Mouse (Mus musculus) heart, adult 11 months (tissue): ENCODE results near the gene Mob1a.

Experiments used
- DNase-seq: peaks from one replicate; pipeline ENCODE4 v3.0.0; 2022

Gene Mob1a

GRCm38 (mm10) chr6:83345285-83345684 lies 19.5 kb downstream of the Mob1a start:
- peak; percentile 75 for DNase-seq

- DNase-seq: no peak
Observed at GRCm38 (mm10) chr6:83347916-83348315, 22.1 kb downstream of the Mob1a start.

GRCm38 (mm10) chr6:83348873-83349272 lies 23.1 kb downstream of the Mob1a start, which contains the start of gene Bola3:
TSS of gene Bola3 (plus strand) at chr6:83349147.
- DNase-seq: no peak

- peak; percentile 98 for DNase-seq
Observed at GRCm38 (mm10) chr6:83349274-83349958, 23.6 kb downstream of the Mob1a start.

GRCm38 (mm10) chr6:83350172-83350571 lies 24.4 kb downstream of the Mob1a start:
- no peak for DNase-seq

GRCm38 (mm10) chr6:83350851-83351405 lies 25.1 kb downstream of the Mob1a start:
- no peak for DNase-seq

GRCm38 (mm10) chr6:83351490-83352160 lies 25.8 kb downstream of the Mob1a start:
- no peak for DNase-seq

GRCm38 (mm10) chr6:83352666-83353410 lies 27.0 kb downstream of the Mob1a start:
- no peak for DNase-seq

GRCm38 (mm10) chr6:83354856-83355781 lies 29.3 kb downstream of the Mob1a start:
- DNase-seq: no peak

- DNase-seq: peak; percentile 95
Observed at GRCm38 (mm10) chr6:83356569-83357138, 30.8 kb downstream of the Mob1a start.

- no peak for DNase-seq
Observed at GRCm38 (mm10) chr6:83357436-83357835, 31.6 kb downstream of the Mob1a start.

- no peak for DNase-seq
Observed at GRCm38 (mm10) chr6:83361523-83362248, 35.9 kb downstream of the Mob1a start.

GRCm38 (mm10) chr6:83363075-83363474 lies 37.3 kb downstream of the Mob1a start:
- DNase-seq: no peak

GRCm38 (mm10) chr6:83370316-83370965 lies 44.6 kb downstream of the Mob1a start:
- DNase-seq: peak; percentile 82

GRCm38 (mm10) chr6:83371350-83371749 lies 45.5 kb downstream of the Mob1a start:
- DNase-seq: no peak

- peak; percentile 92 for DNase-seq
Observed at GRCm38 (mm10) chr6:83373704-83374300, 48.0 kb downstream of the Mob1a start.

- peak; percentile 97 for DNase-seq
Observed at GRCm38 (mm10) chr6:83381510-83382491, 56.0 kb downstream of the Mob1a start.

GRCm38 (mm10) chr6:83385569-83386090 lies 59.8 kb downstream of the Mob1a start:
- DNase-seq: no peak
